Mouse (Mus musculus) intestine, embryonic 15.5 days (tissue): ENCODE measurements around the gene Cenpa. TPM values are rescaled to one million over a fixed set of nuclear protein-coding genes. Genes with fewer than 3 reads are reported as not detected.
"Not testable (repeated sequence)": the region's sequence is repeated elsewhere in the genome, so short reads cannot be mapped to it uniquely, and the experiment has no call there.

Experiments
- ATAC-seq: fragments of 200-750 bp; cut with Nextera tagmentation; 2 replicates; pipeline ENCODE4 v1.8.0; 2017; ENCODE audit warnings: moderate TSS enrichment, moderate library complexity
- H3K27ac ChIP-seq: fragments of 300-500 bp; sonication (generic); 2 replicates; pipeline ENCODE4 v1.5.1; 2015; ENCODE audit warnings: mild to moderate bottlenecking, inconsistent platforms
- H3K27me3 ChIP-seq: fragments of 300-500 bp; sonication (generic); replicated peaks from 2 replicates; pipeline ENCODE4 v1.6.1; 2015; ENCODE audit warnings: inconsistent platforms
- H3K36me3 ChIP-seq: fragments of 300-500 bp; sonication (generic); 2 replicates; pipeline ENCODE4 v1.6.1; 2015; ENCODE audit warnings: inconsistent platforms
- H3K4me1 ChIP-seq: fragments of 300-500 bp; sonication (generic); replicated peaks from 2 replicates; pipeline ENCODE4 v1.6.1; 2015; ENCODE audit warnings: inconsistent platforms
- H3K4me2 ChIP-seq: fragments of 300-500 bp; sonication (generic); replicated peaks from 2 replicates; pipeline ENCODE4 v1.6.1; 2015; ENCODE audit warnings: mild to moderate bottlenecking, inconsistent platforms
- H3K4me3 ChIP-seq: fragments of 300-500 bp; sonication (generic); replicated peaks from 2 replicates; pipeline ENCODE4 v1.5.1; 2015; ENCODE audit warnings: inconsistent platforms
- H3K9ac ChIP-seq: fragments of 300-500 bp; sonication (generic); 2 replicates; pipeline ENCODE4 v1.6.1; 2015; ENCODE audit warnings: inconsistent platforms
- H3K9me3 ChIP-seq: fragments of 300-500 bp; sonication (generic); 2 replicates; pipeline ENCODE4 v1.6.1; 2016; ENCODE audit warnings: inconsistent platforms
- WGBS: fragments of 180-500 bp; shearing (Covaris S2); methylation state at CpG from one replicate; pipeline ENCODE4 v1.1.7; 2015; 5-methylcytosine and 5-hydroxymethylcytosine counted together
- polyA plus RNA-seq: library from polyadenylated mRNA; unstranded; fragments of >200 nt; fragmentation: Nextera tagmentation; extraction: Ambion mirVana; gene quantifications from 2 replicates; pipeline ENCODE4 v1.2.1, GENCODE M21; 2015

The Cenpa gene
- polyA plus RNA-seq, 1 experiment from 2014 or later = 224 TPM

DNA sequence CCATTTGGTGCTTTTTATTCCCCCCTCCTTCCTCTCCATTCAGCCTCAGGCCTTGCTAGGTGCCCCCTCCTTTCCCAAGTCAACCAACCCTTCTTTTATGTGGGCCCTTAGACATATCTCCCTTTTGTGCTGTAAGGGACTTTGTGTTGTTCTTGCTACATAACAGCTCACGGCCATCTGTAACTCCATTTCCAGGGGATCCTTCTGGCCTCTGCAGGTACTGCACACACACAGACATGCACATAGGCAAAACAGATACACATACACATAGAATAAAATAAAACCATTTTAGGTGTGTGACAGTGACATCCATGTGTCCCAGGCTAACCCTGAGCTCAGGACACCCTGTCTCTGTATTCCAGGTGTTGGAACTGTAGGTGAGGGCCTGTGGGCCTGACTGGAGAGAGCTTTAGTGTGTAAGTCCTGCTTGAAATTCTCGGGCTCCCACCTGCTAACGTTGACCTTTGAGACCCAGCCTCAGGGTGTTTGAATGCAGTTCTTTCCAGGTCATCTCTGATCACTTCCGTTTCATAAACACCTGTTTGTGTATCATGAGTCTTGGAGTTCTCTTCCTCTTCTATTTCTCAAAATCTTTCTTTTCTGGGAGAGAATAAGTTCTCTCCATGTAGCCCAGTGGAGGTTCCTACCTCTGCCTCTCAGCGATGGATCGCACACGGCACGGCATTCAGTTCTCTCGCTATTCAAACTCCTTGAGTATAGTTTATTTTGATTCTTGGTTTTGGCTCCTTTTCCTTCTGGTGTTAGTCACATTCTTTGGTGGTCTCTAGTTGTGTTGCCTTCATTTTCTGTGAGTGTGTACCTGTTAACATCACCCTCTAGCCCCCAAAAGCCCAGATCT is 2.3 kb downstream of the Cenpa start:
- Histone ChIP-seq H3K27me3 (no peaks in the 10 kb centered on the region), H3K4me2 (peak overlapping the region; percentile 67), H3K9ac (no peak overlapping the region), H3K9me3 (no peaks in the 10 kb centered on the region), H3K36me3 (peaks cover 20% of the 10 kb centered on the region), H3K4me1 (peaks cover 16% of the 10 kb centered on the region), H3K4me3 (no peak overlapping the region), H3K27ac (no peak overlapping the region)
- 88% methylated on average over 9 of the region's 9 CpGs for WGBS
- no peak for ATAC-seq

DNA sequence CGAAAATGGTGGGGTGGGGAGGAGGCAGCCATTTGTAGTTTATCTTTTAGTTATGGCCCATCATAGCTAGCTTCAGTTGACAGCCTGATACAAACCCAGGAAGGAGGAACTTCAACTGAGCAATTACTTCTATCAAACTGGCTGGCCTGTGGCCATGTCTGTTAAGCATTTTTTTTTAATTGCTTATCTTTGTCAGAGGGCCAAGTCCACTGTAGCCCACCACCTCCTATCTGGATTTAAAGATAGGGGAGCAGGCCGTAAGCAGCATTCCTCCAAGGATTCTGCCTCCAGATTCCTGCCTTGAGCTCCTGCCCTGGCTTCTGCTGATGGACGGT is 2.9 kb downstream of the Cenpa start:
- ATAC-seq = no peak
- H3K4me3 ChIP-seq = no peak overlapping the region
- peaks cover 20% of the 10 kb centered on the region for H3K36me3 ChIP-seq
- no peak overlapping the region for H3K4me2 ChIP-seq
- H3K27me3 ChIP-seq = no peaks in the 10 kb centered on the region
- 76% methylated on average over 3 of the region's 3 CpGs for WGBS
- H3K9me3 ChIP-seq = no peaks in the 10 kb centered on the region
- H3K4me1 ChIP-seq = peaks cover 16% of the 10 kb centered on the region
- H3K27ac ChIP-seq = no peak overlapping the region
- no peak overlapping the region for H3K9ac ChIP-seq

DNA sequence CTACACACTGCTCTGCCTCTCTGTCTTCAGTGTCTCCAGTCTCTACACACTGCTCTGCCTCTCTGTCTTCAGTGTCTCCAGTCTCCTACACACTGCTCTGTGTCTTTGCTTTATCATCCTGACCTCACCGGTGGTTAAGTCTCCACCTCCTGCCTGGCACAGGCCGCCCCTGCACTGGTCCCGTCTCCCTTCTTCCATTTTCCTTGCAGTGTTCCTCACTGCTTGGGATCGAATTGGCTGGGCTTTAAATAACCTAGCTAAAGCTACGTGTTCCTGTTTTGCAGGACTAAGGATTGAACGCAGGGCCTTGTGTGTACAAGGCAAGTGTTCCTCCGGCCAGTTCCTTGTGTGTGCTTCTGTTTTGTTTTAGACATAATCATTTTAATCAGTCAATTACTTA is 3.5 kb downstream of the Cenpa start:
- Histone ChIP-seq H3K9ac (no peak overlapping the region), H3K36me3 (peaks cover 24% of the 10 kb centered on the region), H3K27ac (no peak overlapping the region), H3K4me3 (no peak overlapping the region), H3K9me3 (no peaks in the 10 kb centered on the region), H3K4me2 (no peak overlapping the region), H3K27me3 (no peaks in the 10 kb centered on the region), H3K4me1 (peaks cover 16% of the 10 kb centered on the region)
- 84% methylated on average over 7 of the region's 7 CpGs for WGBS
- no peak for ATAC-seq

DNA sequence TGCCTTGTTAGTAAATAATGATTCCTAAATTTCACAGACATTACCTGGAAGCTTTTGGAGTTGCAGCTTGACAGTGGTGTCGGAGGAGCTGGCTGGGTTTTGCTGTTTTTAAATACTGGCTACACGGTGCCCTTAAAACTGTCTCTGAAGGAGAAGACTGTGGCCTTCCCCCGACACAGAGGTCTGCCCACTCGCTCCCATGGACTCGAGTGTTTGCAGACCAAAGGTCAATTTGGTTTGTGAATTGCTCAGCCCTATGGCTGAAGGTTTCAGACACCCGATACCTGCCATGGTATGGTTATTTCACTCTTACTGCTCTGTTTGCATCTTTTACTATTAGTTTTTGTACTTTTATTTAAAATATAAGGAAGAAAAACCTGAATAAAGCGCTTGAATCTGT is 7.4 kb downstream of the Cenpa start:
- H3K27me3 ChIP-seq = no peaks in the 10 kb centered on the region
- no peak overlapping the region for H3K4me2 ChIP-seq
- no peak overlapping the region for H3K4me3 ChIP-seq
- 57% methylated on average over 7 of the region's 7 CpGs for WGBS
- H3K27ac ChIP-seq = no peak overlapping the region
- H3K36me3 ChIP-seq = peaks cover 36% of the 10 kb centered on the region
- peaks cover 4% of the 10 kb centered on the region; the same call in 1 of the 2 replicates for H3K4me1 ChIP-seq
- no peak overlapping the region for H3K9ac ChIP-seq
- H3K9me3 ChIP-seq = no peaks in the 10 kb centered on the region
- no peak for ATAC-seq

DNA sequence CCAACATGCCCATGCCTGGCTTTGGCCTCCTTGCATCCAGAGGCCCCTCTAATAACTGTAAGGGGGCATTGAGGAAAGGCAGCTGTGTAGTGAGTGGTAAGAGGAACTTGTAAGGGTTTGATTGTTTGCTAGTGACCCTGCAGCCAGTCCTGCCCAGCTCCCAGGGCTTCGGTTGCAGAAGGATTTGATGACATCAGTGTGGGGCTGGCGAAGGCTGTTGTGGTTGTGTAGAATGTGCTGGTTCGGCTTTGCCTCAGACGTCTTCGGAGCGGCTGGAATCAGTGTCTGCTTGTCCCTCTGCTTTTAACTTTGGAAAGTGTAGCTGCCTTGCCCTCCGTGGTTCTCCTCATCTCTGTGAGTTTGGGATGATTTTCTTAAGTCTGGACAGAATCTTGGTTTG is 10.2 kb downstream of the Cenpa start:
- no peaks in the 10 kb centered on the region for H3K4me1 ChIP-seq
- H3K27ac ChIP-seq = no peak overlapping the region
- no peak for ATAC-seq
- H3K4me2 ChIP-seq = no peak overlapping the region
- no peaks in the 10 kb centered on the region for H3K27me3 ChIP-seq
- no peaks in the 10 kb centered on the region for H3K9me3 ChIP-seq
- no peak overlapping the region for H3K9ac ChIP-seq
- H3K36me3 ChIP-seq = peaks cover 34% of the 10 kb centered on the region
- H3K4me3 ChIP-seq = no peak overlapping the region
- WGBS = 80% methylated on average over 7 of the region's 7 CpGs

DNA sequence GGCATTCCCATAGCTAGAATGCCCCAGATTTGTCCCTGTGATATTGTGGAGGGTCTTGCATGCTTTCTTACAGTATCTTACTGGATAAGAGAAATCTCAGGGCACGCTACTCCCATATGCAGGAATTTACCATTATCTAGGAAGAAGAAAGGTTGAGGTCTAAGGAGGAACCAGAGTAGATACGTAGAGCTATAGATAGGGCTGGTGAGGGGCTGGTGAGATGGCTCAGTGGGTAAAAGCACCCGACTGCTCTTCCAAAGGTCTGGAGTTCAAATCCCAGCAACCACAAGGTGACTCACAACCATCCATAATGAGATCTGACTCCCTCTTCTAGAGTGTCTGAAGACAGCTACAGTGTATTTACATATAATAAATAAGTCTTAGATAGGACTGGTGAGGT is 11.5 kb downstream of the Cenpa start:
- ATAC-seq, H3K4me3 ChIP-seq, H3K4me2 ChIP-seq, H3K9ac ChIP-seq, H3K9me3 ChIP-seq, H3K27me3 ChIP-seq, H3K4me1 ChIP-seq, H3K27ac ChIP-seq: not testable (repeated sequence)
- WGBS = 94% methylated on average over 3 of the region's 3 CpGs
- H3K36me3 ChIP-seq = peaks cover 23% of the 10 kb centered on the region

DNA sequence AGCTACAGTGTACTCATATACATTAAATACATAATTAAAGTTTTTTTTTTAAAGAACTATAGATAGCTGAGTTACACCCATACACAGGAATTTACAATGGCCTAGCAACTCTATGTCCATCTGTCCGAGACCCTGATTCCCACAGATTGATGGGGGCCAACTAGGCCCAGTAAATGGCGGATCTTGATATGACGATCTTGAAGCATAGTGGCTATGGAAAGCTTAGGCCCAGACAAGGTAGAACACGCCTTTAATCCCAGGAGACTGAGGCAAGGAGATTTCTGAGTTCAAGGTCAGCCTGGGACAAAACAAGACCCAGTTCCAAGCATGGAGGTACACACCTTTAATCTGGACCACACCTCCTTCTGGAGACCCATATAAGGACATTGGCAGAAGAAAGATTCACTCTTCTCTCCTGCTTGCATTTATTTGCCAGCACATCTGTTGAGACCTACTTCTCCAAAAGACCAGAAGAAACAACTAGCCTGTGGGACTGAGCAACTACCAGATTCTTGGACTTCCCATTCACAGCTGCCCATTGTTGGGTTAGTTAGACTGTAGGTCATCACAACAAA is 12.2 kb downstream of the Cenpa start:
- no peaks in the 10 kb centered on the region for H3K4me1 ChIP-seq
- no peaks in the 10 kb centered on the region for H3K27me3 ChIP-seq
- 95% methylated on average over 4 of the region's 4 CpGs for WGBS
- H3K4me3 ChIP-seq = no peak overlapping the region
- no peak overlapping the region for H3K27ac ChIP-seq
- H3K4me2 ChIP-seq = no peak overlapping the region
- H3K9ac ChIP-seq = no peak overlapping the region
- H3K9me3 ChIP-seq = no peaks in the 10 kb centered on the region
- no peak for ATAC-seq
- peaks cover 16% of the 10 kb centered on the region for H3K36me3 ChIP-seq

DNA sequence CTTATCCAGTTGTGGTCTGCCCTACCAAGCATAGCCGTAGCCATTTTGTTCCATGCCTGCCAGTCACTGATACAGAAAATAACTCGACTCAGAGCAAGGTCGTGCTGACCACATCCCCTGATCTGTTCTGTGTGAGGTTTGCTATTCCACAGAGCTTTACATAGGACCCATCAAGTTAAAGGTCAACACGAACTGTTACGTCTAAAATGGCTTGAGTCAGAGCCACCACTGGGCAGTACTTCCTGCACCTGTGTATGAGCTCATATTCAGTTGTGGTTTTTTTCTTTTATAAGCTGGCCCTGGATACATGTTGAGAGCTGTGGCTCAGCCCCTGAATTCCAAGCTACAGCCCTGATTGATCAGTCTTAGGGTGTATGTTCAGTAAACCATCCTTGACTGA is 13.0 kb downstream of the Cenpa start:
- Histone ChIP-seq H3K4me1 (no peaks in the 10 kb centered on the region), H3K9me3 (no peaks in the 10 kb centered on the region), H3K9ac (no peak overlapping the region), H3K4me3 (no peak overlapping the region), H3K36me3 (peaks cover 16% of the 10 kb centered on the region; the same call in 1 of the 2 replicates), H3K27ac (no peak overlapping the region), H3K27me3 (no peaks in the 10 kb centered on the region), H3K4me2 (no peak overlapping the region)
- 85% methylated on average over 5 of the region's 5 CpGs for WGBS
- ATAC-seq = no peak

DNA sequence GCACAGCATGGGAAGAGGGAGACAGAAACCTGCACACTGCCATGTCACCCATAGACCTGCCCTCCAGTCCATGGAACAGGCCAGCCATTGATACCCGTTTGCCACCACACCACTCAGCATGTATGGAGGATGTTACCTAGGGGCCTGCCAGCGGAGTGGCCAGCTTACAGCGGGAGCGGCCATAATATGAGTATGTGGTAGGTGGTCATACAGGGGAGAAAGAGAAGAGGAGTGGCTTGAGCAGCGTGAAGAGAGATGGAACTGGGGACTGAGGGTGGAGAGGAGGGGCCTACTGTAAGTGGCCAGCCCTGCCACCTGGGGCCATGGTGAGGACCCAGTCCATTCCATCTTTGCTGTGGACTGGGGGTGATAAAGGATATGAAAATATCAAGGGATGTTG is 15.4 kb downstream of the Cenpa start:
- no peak for ATAC-seq
- 80% methylated on average over 5 of the region's 5 CpGs for WGBS

DNA sequence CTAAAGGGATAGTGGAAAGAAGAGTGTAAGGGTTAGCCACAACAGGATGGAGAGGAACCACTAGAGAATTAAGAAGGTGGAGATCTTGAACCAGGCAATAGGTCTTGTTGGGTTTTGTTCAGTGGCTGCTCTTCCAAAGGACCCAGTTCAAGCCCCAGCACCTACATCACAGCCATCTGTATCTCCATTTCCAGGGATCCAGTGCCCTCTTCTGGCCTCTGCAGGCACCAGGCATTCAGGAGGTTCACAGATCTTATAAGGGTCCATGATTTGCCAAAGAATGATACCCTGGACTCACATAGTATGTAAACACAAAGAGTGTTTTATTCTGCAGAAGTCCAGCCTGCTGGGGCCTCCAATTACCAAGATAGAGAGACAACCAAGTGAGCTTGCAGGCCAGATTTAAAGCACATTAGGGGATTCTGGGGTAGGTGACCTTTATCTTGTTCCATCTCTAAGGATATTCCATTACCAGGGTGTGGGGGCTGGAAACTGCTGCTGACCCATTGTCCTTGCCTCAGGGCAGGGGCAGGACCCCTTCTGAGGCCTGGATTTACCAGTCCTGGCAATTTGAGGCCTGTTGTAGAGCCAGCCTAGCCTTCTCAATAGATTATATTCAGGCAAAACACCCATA is 16.5 kb downstream of the Cenpa start:
- ATAC-seq = no peak
- Histone ChIP-seq H3K36me3 (no peaks in the 10 kb centered on the region), H3K9ac (no peak overlapping the region), H3K4me2 (no peak overlapping the region), H3K27ac (no peak overlapping the region), H3K4me3 (no peak overlapping the region), H3K4me1 (no peaks in the 10 kb centered on the region), H3K9me3 (no peaks in the 10 kb centered on the region), H3K27me3 (no peaks in the 10 kb centered on the region)

More for the DNA sequence above, 15.4 kb downstream of the Cenpa start:
- no peaks in the 10 kb centered on the region for H3K9me3 ChIP-seq
- H3K4me2 ChIP-seq = no peak overlapping the region
- H3K27me3 ChIP-seq = no peaks in the 10 kb centered on the region
- no peaks in the 10 kb centered on the region for H3K4me1 ChIP-seq
- H3K9ac ChIP-seq = no peak overlapping the region
- no peak overlapping the region for H3K4me3 ChIP-seq
- H3K36me3 ChIP-seq = no peaks in the 10 kb centered on the region
- H3K27ac ChIP-seq = no peak overlapping the region

DNA sequence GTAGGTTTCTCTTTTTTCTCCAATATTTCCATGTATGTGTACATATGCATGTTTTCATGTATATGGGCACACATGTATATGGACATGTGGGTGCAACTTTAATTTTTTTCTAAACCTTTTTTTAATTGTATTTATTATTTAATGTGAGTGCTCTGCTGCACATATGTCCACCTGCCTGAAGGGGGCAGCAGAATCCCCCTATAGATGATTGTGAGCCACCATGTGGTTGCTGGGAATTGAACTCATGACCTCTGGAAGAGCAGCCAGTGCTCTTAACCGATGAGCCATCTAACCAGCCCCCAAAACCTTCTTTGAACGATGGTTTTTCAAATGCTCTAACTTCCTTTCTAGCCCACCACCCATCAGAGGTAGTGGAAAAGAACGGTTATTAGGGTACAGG is 17.4 kb downstream of the Cenpa start:
- no peak overlapping the region for H3K9ac ChIP-seq
- no peak overlapping the region for H3K4me2 ChIP-seq
- no peak overlapping the region for H3K27ac ChIP-seq
- H3K4me1 ChIP-seq = no peaks in the 10 kb centered on the region
- H3K27me3 ChIP-seq = no peaks in the 10 kb centered on the region
- 70% methylated on average over 3 of the region's 3 CpGs for WGBS
- ATAC-seq = no peak
- no peaks in the 10 kb centered on the region for H3K9me3 ChIP-seq
- H3K4me3 ChIP-seq = no peak overlapping the region
- no peaks in the 10 kb centered on the region for H3K36me3 ChIP-seq

DNA sequence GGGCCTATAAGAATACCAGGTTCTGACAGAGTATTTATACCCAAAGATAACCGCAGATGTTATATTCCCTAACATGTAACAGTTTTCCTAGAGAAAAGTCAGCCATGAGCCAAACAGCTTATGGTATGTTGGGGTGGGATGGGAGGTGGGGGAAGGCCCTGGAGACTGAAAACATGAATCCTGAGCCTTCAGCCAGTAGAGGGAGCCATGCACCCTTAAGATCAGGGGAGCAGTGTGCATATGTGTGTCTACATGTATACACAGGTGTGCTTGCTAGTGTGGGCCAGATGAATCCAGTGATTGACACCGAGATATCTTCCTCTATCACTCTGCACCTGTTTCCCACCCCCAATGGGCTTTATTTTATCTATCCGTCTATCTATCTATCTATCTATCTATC is 20.2 kb downstream of the Cenpa start:
- no peaks in the 10 kb centered on the region for H3K4me1 ChIP-seq
- no peak overlapping the region for H3K4me2 ChIP-seq
- no peak for ATAC-seq
- H3K4me3 ChIP-seq = no peak overlapping the region
- H3K9me3 ChIP-seq = no peaks in the 10 kb centered on the region
- H3K27me3 ChIP-seq = no peaks in the 10 kb centered on the region
- 68% methylated on average over 3 of the region's 3 CpGs for WGBS
- no peaks in the 10 kb centered on the region for H3K36me3 ChIP-seq
- no peak overlapping the region for H3K27ac ChIP-seq
- H3K9ac ChIP-seq = no peak overlapping the region
